Mouse (Mus musculus): ENCODE results near the gene Stambpl1. TPM values are rescaled to one million over a fixed set of nuclear protein-coding genes. Genes with fewer than 3 reads are reported as not detected.
A peak's percentile ranks its signal among the peaks of the same experiment; 100 is the strongest.

Gene Stambpl1
- polyA plus RNA-seq, 1 experiment: 1.1 TPM

DNA sequence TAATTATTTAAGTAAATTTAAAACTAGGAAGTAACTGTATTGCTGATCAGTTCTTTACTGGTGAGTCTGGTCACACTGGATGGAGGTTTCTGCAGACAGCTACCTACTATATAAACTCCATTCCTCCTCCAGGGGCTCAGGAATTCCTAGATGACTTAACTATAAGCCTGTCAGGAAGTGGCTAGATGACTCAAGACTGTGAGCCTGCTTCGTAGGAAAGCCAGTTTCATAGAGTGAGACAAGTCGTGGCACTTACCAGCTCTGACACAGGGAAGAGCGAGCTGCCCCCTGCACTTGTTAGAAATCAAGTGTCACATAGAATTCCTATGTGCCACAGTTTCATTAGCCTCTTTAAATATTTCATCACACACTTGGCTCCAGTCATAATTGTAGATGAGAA is 20.9 kb upstream of the Stambpl1 start:
- Histone ChIP-seq H3K4me3 (replicated peaks) (peak overlapping the region; percentile 53), H3K4me1 (peaks cover 35% of the 10 kb centered on the region)

DNA sequence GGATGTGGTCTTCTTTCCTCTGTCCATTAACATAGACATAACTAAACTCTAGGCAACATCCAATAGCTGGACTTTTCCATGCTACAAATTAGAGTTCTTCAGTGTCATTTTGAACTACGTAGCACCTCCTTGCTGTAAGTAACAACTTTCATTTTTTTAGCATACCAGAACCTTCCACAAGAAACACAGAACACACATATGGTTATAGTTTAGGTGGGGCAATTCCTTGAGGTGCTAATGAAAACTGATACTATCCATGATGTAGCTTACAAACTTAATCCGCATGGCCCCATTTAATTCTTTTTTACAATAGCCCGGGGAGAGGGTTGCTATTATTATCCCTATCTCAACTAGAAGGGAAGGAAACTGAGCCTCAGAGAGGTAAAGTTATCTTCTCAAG is 18.0 kb upstream of the Stambpl1 start:
- H3K36me3 ChIP-seq (replicated peaks; ENCODE audit: low read length): no peaks in the 10 kb centered on the region
- H3K4me1 ChIP-seq: peaks cover 30% of the 10 kb centered on the region
- peaks cover 2% of the 10 kb centered on the region for H3K27me3 ChIP-seq (replicated peaks)
- H3K9me3 ChIP-seq: no peaks in the 10 kb centered on the region
- TF ChIP-seq FLI1 (IDR thresholded peaks at IDR 0.05; ENCODE audit: low read length): no peak
- no peak for TF ChIP-seq GATA1 (IDR thresholded peaks at IDR 0.05; ENCODE audit: borderline replicate concordance, low read length)
- no peak overlapping the region for H3K4me3 ChIP-seq (replicated peaks)

More for the DNA sequence above, 20.9 kb upstream of the Stambpl1 start:
- H3K9me3 ChIP-seq: no peaks in the 10 kb centered on the region
- no peaks in the 10 kb centered on the region for H3K27me3 ChIP-seq (replicated peaks)
- TF ChIP-seq FLI1 (IDR thresholded peaks at IDR 0.05; ENCODE audit: low read length) (no peak), GATA1 (IDR thresholded peaks at IDR 0.05; ENCODE audit: borderline replicate concordance, low read length) (no peak)
- no peaks in the 10 kb centered on the region for H3K36me3 ChIP-seq (replicated peaks; ENCODE audit: low read length)

DNA sequence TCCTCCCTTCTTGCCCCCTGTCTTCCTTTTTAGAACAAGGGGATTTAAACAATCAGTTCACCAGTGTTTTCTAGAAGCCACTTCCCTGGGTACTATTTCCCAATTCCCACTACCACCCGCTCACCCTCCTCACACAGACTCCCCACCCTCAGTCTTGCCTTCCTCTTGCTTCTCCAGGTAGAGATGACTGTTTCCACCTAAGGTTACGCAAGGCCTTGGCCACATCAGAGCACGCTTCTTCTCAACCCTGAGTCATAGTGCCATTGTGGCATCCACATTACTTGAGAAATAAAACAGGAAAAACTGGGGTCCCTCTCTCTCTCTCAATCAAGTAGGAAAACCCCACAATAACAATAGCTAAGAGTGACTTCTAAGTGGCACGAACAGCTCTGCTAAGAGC is 12.9 kb upstream of the Stambpl1 start:
- Histone ChIP-seq H3K4me1 (peaks cover 7% of the 10 kb centered on the region; the same call in 1 of the 2 replicates), H3K36me3 (replicated peaks; ENCODE audit: low read length) (no peaks in the 10 kb centered on the region), H3K4me3 (replicated peaks) (no peak overlapping the region), H3K27me3 (replicated peaks) (peaks cover 2% of the 10 kb centered on the region), H3K9me3 (no peaks in the 10 kb centered on the region)
- no peak for TF ChIP-seq FLI1 (IDR thresholded peaks at IDR 0.05; ENCODE audit: low read length)
- no peak for TF ChIP-seq GATA1 (IDR thresholded peaks at IDR 0.05; ENCODE audit: borderline replicate concordance, low read length)

DNA sequence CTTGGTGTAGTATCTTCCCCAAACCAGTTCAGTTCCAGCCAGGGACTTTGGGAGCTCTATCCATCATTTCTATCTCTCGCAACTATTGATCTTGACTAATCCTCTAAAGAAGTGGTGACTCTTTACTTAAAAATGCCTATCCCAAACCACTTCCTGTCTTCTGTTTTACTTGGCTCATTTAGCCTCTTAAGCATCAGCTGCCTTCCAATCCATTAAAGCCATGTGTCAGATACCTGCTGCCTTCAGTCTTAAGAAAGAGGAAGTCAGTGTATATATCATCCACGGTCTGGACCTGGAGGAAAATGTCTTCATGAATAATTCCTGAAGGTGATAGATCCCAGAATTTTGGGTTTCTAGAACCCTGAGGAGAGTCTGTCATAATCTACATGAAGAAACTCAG is 11.7 kb upstream of the Stambpl1 start:
- Histone ChIP-seq H3K4me1 (peaks cover 4% of the 10 kb centered on the region; the same call in 1 of the 2 replicates), H3K27me3 (replicated peaks) (peaks cover 2% of the 10 kb centered on the region), H3K9me3 (no peaks in the 10 kb centered on the region), H3K36me3 (replicated peaks; ENCODE audit: low read length) (no peaks in the 10 kb centered on the region), H3K4me3 (replicated peaks) (no peak overlapping the region)
- TF ChIP-seq GATA1 (IDR thresholded peaks at IDR 0.05; ENCODE audit: borderline replicate concordance, low read length) (no peak), FLI1 (IDR thresholded peaks at IDR 0.05; ENCODE audit: low read length) (no peak)

DNA sequence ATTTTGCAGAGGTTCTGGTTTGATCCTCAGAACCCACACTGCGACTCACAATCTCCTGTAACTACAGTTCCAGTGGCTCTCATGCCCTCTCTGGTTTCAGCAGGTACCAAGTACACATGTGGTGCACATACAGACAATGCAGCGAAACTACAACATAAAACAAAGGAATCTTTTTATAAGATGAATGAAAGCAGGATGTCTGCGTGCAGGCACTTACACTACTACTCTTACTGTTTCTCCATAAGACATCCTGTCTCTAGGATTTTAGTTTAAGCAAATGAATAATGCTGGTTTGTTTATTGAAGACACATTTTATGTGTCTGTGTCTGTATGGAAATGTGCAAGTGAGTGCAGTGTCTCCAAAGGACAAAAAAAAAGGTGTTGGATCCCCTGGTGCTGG is 10.8 kb upstream of the Stambpl1 start:
- Histone ChIP-seq H3K4me1 (no peaks in the 10 kb centered on the region), H3K36me3 (replicated peaks; ENCODE audit: low read length) (no peaks in the 10 kb centered on the region), H3K4me3 (replicated peaks) (no peak overlapping the region), H3K27me3 (replicated peaks) (peaks cover 2% of the 10 kb centered on the region), H3K9me3 (no peaks in the 10 kb centered on the region)
- no peak for TF ChIP-seq FLI1 (IDR thresholded peaks at IDR 0.05; ENCODE audit: low read length)
- no peak for TF ChIP-seq GATA1 (IDR thresholded peaks at IDR 0.05; ENCODE audit: borderline replicate concordance, low read length)

DNA sequence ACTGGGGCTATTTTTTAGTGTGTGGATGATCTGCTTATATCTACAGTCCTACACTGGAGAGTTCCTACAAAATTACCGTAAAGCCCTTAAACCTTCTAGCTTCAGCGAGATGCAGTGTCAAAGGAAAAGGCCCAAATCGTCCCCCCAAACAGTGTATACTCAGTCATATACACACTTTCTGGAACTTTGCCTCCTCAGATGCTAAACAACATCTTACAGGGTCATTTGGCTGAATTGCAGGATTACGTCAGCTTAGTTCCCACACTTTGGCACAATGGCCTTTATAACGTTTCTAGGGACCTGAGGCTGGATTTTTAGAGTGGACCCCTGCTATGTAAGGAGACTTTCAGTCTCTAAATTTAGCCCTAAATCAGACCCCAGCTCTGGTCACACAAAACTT is 9.5 kb upstream of the Stambpl1 start:
- H3K4me3 ChIP-seq (replicated peaks): no peak overlapping the region
- H3K36me3 ChIP-seq (replicated peaks; ENCODE audit: low read length): no peaks in the 10 kb centered on the region
- no peaks in the 10 kb centered on the region for H3K4me1 ChIP-seq
- TF ChIP-seq FLI1 (IDR thresholded peaks at IDR 0.05; ENCODE audit: low read length) (no peak), GATA1 (IDR thresholded peaks at IDR 0.05; ENCODE audit: borderline replicate concordance, low read length) (no peak)
- H3K9me3 ChIP-seq: no peaks in the 10 kb centered on the region
- H3K27me3 ChIP-seq (replicated peaks): no peaks in the 10 kb centered on the region

DNA sequence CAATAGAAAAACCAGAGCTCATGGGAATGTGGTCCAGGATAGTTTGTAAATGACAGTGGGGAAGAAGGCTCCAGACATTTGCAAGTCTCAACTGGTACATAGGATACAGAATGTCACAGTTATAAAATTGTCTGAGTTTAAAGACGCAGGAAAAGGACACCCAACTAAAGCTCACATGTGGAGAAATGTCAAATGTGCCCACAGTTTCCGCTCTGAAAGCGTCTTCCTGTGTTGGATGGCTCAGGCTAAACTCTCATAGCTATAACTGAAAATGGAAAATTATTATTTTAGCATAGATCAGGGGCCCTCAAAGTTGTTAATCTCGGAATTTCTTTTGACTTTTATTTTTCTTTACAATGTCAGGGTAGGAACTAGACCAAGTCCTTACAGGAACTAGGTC is 5.2 kb upstream of the Stambpl1 start:
- TF ChIP-seq FLI1 (IDR thresholded peaks at IDR 0.05; ENCODE audit: low read length): no peak
- no peak for TF ChIP-seq GATA1 (IDR thresholded peaks at IDR 0.05; ENCODE audit: borderline replicate concordance, low read length)

DNA sequence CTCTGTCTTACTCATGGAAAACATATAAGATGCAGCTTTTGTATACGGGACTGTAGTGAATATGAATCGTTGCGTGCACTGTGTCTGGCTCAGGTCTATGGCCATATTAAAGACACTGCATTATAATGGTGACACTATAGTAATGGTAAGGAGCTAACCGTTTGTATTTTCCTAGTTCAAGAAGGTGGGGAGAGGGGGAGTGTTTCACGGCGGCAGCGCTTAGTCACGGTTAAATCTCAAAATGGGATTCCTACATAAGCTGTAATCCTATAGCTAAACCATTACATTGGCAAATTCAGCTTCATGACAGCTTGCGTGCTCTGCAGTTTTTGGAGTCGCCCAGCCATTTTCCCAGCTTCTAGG is 403 bp upstream of the Stambpl1 start:
- no peaks in the 10 kb centered on the region for H3K36me3 ChIP-seq (replicated peaks; ENCODE audit: low read length)
- peak overlapping the region; percentile 97 for H3K4me3 ChIP-seq (replicated peaks)
- peaks cover 31% of the 10 kb centered on the region for H3K4me1 ChIP-seq
- no peaks in the 10 kb centered on the region for H3K9me3 ChIP-seq
- H3K27me3 ChIP-seq (replicated peaks): peaks cover 23% of the 10 kb centered on the region
- TF ChIP-seq GATA1 (IDR thresholded peaks at IDR 0.05; ENCODE audit: borderline replicate concordance, low read length) (no peak), FLI1 (IDR thresholded peaks at IDR 0.05; ENCODE audit: low read length) (no peak)

More for the DNA sequence above, 5.2 kb upstream of the Stambpl1 start:
- Histone ChIP-seq H3K36me3 (replicated peaks; ENCODE audit: low read length) (no peaks in the 10 kb centered on the region), H3K27me3 (replicated peaks) (peaks cover 17% of the 10 kb centered on the region), H3K4me3 (replicated peaks) (no peak overlapping the region), H3K9me3 (no peaks in the 10 kb centered on the region), H3K4me1 (peaks cover 3% of the 10 kb centered on the region)

DNA sequence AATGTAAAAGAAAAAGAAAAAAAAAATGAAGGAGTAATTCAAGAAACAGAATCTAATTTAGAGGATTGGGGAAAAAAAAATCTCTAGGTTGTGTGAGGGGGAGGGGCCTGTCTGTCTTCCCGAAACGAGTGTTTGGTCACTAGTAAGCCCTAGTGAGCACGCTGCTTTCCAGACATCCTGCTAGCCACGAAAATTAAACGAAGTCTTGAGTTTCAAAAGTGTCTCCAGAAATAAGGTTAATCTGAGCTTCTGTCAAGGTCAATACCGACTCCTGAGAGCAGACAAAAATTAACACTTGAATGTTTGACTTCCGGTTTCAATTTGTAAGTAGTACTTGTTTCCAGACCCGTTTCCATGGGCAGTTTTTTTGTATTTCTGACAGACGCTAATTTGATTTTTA is 1.1 kb downstream of the Stambpl1 start:
- no peak for TF ChIP-seq GATA1 (IDR thresholded peaks at IDR 0.05; ENCODE audit: borderline replicate concordance, low read length)
- TF ChIP-seq FLI1 (IDR thresholded peaks at IDR 0.05; ENCODE audit: low read length): no peak
- Histone ChIP-seq H3K36me3 (replicated peaks; ENCODE audit: low read length) (no peaks in the 10 kb centered on the region), H3K27me3 (replicated peaks) (peaks cover 19% of the 10 kb centered on the region), H3K9me3 (no peaks in the 10 kb centered on the region), H3K4me1 (peaks cover 41% of the 10 kb centered on the region), H3K4me3 (replicated peaks) (peak overlapping the region; percentile 97)

DNA sequence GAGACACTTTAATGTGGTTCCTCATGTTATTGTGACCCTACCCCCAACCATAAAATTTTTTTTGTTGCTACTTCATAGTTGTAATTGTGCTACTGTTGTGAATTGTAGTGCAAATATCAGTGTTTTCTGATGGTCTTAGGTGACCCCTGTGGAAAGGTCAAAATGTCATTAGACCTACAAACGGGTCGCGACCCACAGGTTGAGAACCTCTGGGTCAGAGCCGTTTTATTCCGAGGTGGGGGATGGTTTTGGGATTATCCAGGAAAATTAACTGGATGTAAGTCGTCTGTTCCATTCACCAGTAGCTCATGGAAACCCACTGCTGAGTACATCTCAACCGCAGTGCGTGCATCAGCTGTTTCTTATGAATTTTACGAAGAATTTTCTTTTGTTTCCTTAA is 1.7 kb downstream of the Stambpl1 start:
- Histone ChIP-seq H3K36me3 (replicated peaks; ENCODE audit: low read length) (no peaks in the 10 kb centered on the region), H3K4me3 (replicated peaks) (peak overlapping the region; percentile 97), H3K27me3 (replicated peaks) (peaks cover 19% of the 10 kb centered on the region), H3K4me1 (peaks cover 42% of the 10 kb centered on the region), H3K9me3 (no peaks in the 10 kb centered on the region)
- no peak for TF ChIP-seq FLI1 (IDR thresholded peaks at IDR 0.05; ENCODE audit: low read length)
- TF ChIP-seq GATA1 (IDR thresholded peaks at IDR 0.05; ENCODE audit: borderline replicate concordance, low read length): no peak
